Comparison of ENCODE assay signal across 7 mouse cellular contexts in the genomic region with DNA sequence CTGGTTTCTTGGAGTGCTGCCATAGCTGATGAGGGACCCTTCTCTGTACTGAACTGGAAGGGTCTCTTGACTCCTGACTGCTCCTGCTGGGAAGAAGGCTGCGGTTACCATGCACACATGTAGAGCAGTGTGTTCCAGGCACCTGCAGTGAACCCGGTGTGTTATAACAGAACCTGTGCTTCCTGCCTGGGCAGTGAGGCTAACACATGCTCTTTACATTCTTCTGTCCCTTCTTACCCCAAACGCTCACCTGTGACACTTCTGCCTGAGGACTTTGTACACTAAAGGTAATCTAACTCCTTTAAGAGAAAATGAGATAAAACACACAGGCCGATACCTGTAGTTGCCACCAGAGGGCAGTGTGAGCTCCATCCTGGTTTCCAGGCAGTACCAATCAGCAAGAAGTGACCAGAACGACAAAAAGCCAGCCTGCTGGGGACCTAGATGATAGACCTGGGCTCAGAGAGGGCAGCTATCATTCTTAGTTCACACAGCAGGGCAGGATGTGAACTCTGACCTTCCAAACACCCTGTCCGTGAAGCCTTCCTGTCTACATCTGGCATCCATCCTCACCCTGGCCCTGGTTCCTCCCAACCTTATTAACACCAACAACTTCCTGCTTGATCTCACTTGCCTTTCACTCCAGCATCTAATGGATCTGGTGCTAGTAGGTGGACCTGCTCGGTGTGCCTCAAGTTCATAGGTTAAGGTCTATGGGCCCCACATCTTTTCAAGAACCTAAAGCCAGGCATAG. TPM values are rescaled to one million over a fixed set of nuclear protein-coding genes. Genes with fewer than 3 reads are reported as not detected.
A peak's percentile ranks its signal among the peaks of the same experiment; 100 is the strongest.
DNase-seq lines count a peak whose midpoint lies in the region; ATAC-seq and TF ChIP-seq lines count a peak whose summit lies in the region.

No protein-coding gene starts in this region.

- no peak overlapping the region for H3K4me3 ChIP-seq in cerebellum, adult 2 months (replicated peaks; ENCODE audit: insufficient read depth, low read depth, low read length)
- H3K4me3 ChIP-seq in forebrain, postnatal 0 days (ENCODE audit: low read depth, low read length), result no peak overlapping the region

- no peaks in the 10 kb centered on the region for H3K36me3 ChIP-seq in forebrain, postnatal 0 days (ENCODE audit: insufficient read depth)

- peak; percentile 66; the same call in 1 of the 2 replicates for ATAC-seq in forebrain, postnatal 0 days
- peak; percentile 47 to 50; a peak in 2 of 4 replicates for ATAC-seq in hematopoietic stem cell, adult 5-6 weeks (replicated peaks in 1 of 2; ENCODE audit: insufficient read depth in 1 of 2, low FRiP score in 2 of 2, low TSS enrichment in 1 of 2, low read depth in 1 of 2, poor library complexity in 2 of 2, severe bottlenecking in 2 of 2)

- H3K9ac ChIP-seq in forebrain, postnatal 0 days, result no peak overlapping the region

- H3K27ac ChIP-seq in cerebellum, adult 2 months (ENCODE audit: insufficient read depth, low read length), result no peak overlapping the region
- no peak overlapping the region for H3K27ac ChIP-seq in forebrain, postnatal 0 days (ENCODE audit: low read depth, low read length)

- WGBS in cerebellum, adult 2 months, result 22% methylated on average over 7 of the region's 7 CpGs
- WGBS in forebrain, postnatal 0 days, result 35% methylated on average over 7 of the region's 7 CpGs

- no peaks in the 10 kb centered on the region for H3K9me3 ChIP-seq in forebrain, postnatal 0 days (ENCODE audit: low read length)

- peaks cover 9% of the 10 kb centered on the region; the same call in 1 of the 2 replicates for H3K4me1 ChIP-seq in cerebellum, adult 2 months (ENCODE audit: control insufficient read depth, insufficient read depth, low read length)
- no peaks in the 10 kb centered on the region for H3K4me1 ChIP-seq in forebrain, postnatal 0 days (ENCODE audit: insufficient read depth)

- no peak overlapping the region for H3K4me2 ChIP-seq in forebrain, postnatal 0 days (ENCODE audit: low read depth)

- no peak for TF ChIP-seq POLR2A in cerebellum, adult 2 months (IDR thresholded peaks at IDR 0.05; ENCODE audit: borderline replicate concordance, insufficient read depth, low read length)

- H3K27me3 ChIP-seq in cerebellum, adult 2 months (ENCODE audit: control insufficient read depth, insufficient read depth, low read length), result no peaks in the 10 kb centered on the region
- H3K27me3 ChIP-seq in forebrain, postnatal 0 days (ENCODE audit: insufficient read depth, low read length), result no peaks in the 10 kb centered on the region

- DNase-seq in T-cell, adult 2 months (ENCODE audit: low spot score), result peak; percentile 68
- peak; percentile 76 to 87 for DNase-seq in cerebellum, adult 2 months
- peak; percentile 88 for DNase-seq in forebrain, postnatal 0 days
- peak; percentile 71 to 78 for DNase-seq in layer of hippocampus, postnatal 36 days
- DNase-seq in lung, postnatal 4 days, result peak; percentile 60 to 84
- peak; percentile 60 for DNase-seq in skeletal muscle tissue, adult 2 months (ENCODE audit: low read depth, low spot score)

- TF ChIP-seq CTCF in cerebellum, adult 2 months (IDR thresholded peaks at IDR 0.05; ENCODE audit: borderline replicate concordance, insufficient read depth, low read depth, low read length), result peak; percentile 92
- peak; percentile 96 for TF ChIP-seq CTCF in forebrain, postnatal 0 days (IDR thresholded peaks at IDR 0.05; ENCODE audit: low read depth)

RNA-seq across cellular contexts. Expression of gene C1qtnf6, which starts 16.6 kb away (rescaled TPM):
- polyA plus RNA-seq in cerebellum, adult 2 months (2012; rRNA removed), result 3.1 and 3.5 TPM in 2 replicates
- 2.0 and 4.0 TPM in 2 replicates for total RNA-seq in forebrain, postnatal 0 days (2014; rRNA removed)
- 9.6 and 10.2 TPM in 2 replicates for polyA plus RNA-seq in forebrain, postnatal 0 days (2015; fragmentation: Nextera tagmentation; extraction: Ambion mirVana)
- 1.3 and 2.5 TPM in 2 replicates for total RNA-seq in hematopoietic stem cell, adult 5-6 weeks (2017)
- 1 to 10 TPM; 3.5 to 4.4 TPM for total RNA-seq in layer of hippocampus, postnatal 36 days (2021)

RNA-seq across cellular contexts. Expression of gene Il2rb, which starts 19.5 kb away (rescaled TPM):
- 0.10 and 0.25 TPM in 2 replicates for polyA plus RNA-seq in cerebellum, adult 2 months (2012; rRNA removed)
- 0.14 TPM in 1 of 2 replicates, not detected in the other for total RNA-seq in forebrain, postnatal 0 days (2014; rRNA removed)
- polyA plus RNA-seq in forebrain, postnatal 0 days (2015; fragmentation: Nextera tagmentation; extraction: Ambion mirVana), result 0.03 and 0.22 TPM in 2 replicates
- 2.6 and 2.9 TPM in 2 replicates for total RNA-seq in hematopoietic stem cell, adult 5-6 weeks (2017)
- under 1 TPM; 0.17 to 0.18 TPM for total RNA-seq in layer of hippocampus, postnatal 36 days (2021)

RNA-seq across cellular contexts. Expression of gene Sstr3, which starts 29.9 kb away (rescaled TPM):
- polyA plus RNA-seq in cerebellum, adult 2 months (2012; rRNA removed), result 9.8 and 12.1 TPM in 2 replicates
- 2.8 and 3.3 TPM in 2 replicates for total RNA-seq in forebrain, postnatal 0 days (2014; rRNA removed)
- polyA plus RNA-seq in forebrain, postnatal 0 days (2015; fragmentation: Nextera tagmentation; extraction: Ambion mirVana), result 0.71 and 0.73 TPM in 2 replicates
- total RNA-seq in hematopoietic stem cell, adult 5-6 weeks (2017), result not detected in 2 replicates
- total RNA-seq in layer of hippocampus, postnatal 36 days (2021), result 10 to 100 TPM; 21.6 to 25.1 TPM

RNA-seq across cellular contexts. Expression of gene Tmprss6, which starts 46.1 kb away (rescaled TPM):
- polyA plus RNA-seq in cerebellum, adult 2 months (2012; rRNA removed), result 0.06 and 0.08 TPM in 2 replicates
- total RNA-seq in forebrain, postnatal 0 days (2014; rRNA removed), result 0.19 TPM in 1 of 2 replicates, not detected in the other
- polyA plus RNA-seq in forebrain, postnatal 0 days (2015; fragmentation: Nextera tagmentation; extraction: Ambion mirVana), result 0.07 and 0.08 TPM in 2 replicates
- total RNA-seq in hematopoietic stem cell, adult 5-6 weeks (2017), result not detected in 2 replicates
- total RNA-seq in layer of hippocampus, postnatal 36 days (2021), result 1 to 10 TPM; 3.7 to 5.0 TPM

RNA-seq across cellular contexts. Expression of gene Rac2, which starts 58.0 kb away (rescaled TPM):
- polyA plus RNA-seq in cerebellum, adult 2 months (2012; rRNA removed), result 1.4 and 1.8 TPM in 2 replicates
- 1.1 and 1.4 TPM in 2 replicates for total RNA-seq in forebrain, postnatal 0 days (2014; rRNA removed)
- 5.9 and 6.5 TPM in 2 replicates for polyA plus RNA-seq in forebrain, postnatal 0 days (2015; fragmentation: Nextera tagmentation; extraction: Ambion mirVana)
- total RNA-seq in hematopoietic stem cell, adult 5-6 weeks (2017), result 145 and 153 TPM in 2 replicates
- total RNA-seq in layer of hippocampus, postnatal 36 days (2021), result 1 to 10 TPM; 2.0 to 2.7 TPM
